Mouse (Mus musculus): ENCODE results near the gene Myo10. TPM values are rescaled to one million over a fixed set of nuclear protein-coding genes. Genes with fewer than 3 reads are reported as not detected.

The Myo10 gene
- polyA plus RNA-seq, 1 experiment, result 0.45 TPM

DNA sequence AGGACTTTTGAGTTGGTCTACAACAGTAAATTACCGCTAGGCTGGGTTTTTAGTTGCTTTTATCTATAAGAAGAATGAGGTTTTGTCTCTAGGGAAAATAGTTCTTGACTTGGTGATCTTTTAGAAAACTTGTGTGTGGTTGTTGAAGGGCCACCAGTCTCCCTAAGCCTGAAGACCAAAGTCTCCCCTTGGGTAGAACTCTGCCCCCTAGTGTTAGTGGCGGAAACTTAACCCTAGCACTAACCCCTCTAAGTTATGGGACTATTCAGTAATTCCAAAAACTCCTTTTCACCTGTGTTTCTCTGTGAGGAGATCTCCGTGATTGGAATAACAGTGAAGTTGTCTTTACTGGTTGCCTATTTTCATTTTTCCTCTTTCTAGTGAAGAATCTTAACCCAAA, 1.9 kb downstream of the Myo10 start:
- TF ChIP-seq GATA1 (IDR thresholded peaks at IDR 0.05; ENCODE audit: low read length), result no peak
- TF ChIP-seq TAL1 (IDR thresholded peaks at IDR 0.05; ENCODE audit: low read length), result no peak
- Histone ChIP-seq H3K27me3 (ENCODE audit: control insufficient read depth) (peaks cover 40% of the 10 kb centered on the region), H3K4me3 (replicated peaks) (no peak overlapping the region), H3K4me1 (ENCODE audit: control insufficient read depth) (peaks cover 15% of the 10 kb centered on the region), H3K9me3 (ENCODE audit: control insufficient read depth, low read length) (peaks cover 7% of the 10 kb centered on the region), H3K36me3 (ENCODE audit: control insufficient read depth) (no peaks in the 10 kb centered on the region)

- peaks cover 39% of the 10 kb centered on the region for H3K27me3 ChIP-seq (ENCODE audit: control insufficient read depth)
Observed at GRCm38 (mm10) chr15:25625471-25625870, 3.1 kb downstream of the Myo10 start.

GRCm38 (mm10) chr15:25627012-25627411, 4.7 kb downstream of the Myo10 start:
- H3K4me1 ChIP-seq (ENCODE audit: control insufficient read depth), result peaks cover 12% of the 10 kb centered on the region
- H3K9me3 ChIP-seq (ENCODE audit: control insufficient read depth, low read length), result peaks cover 7% of the 10 kb centered on the region
- H3K4me3 ChIP-seq (replicated peaks), result no peak overlapping the region
- peaks cover 25% of the 10 kb centered on the region for H3K27me3 ChIP-seq (ENCODE audit: control insufficient read depth)
- TF ChIP-seq GATA1 (IDR thresholded peaks at IDR 0.05; ENCODE audit: low read length) (no peak), TAL1 (IDR thresholded peaks at IDR 0.05; ENCODE audit: low read length) (no peak)
- no peaks in the 10 kb centered on the region for H3K36me3 ChIP-seq (ENCODE audit: control insufficient read depth)

More at GRCm38 (mm10) chr15:25625471-25625870, 3.1 kb downstream of the Myo10 start:
- H3K9me3 ChIP-seq (ENCODE audit: control insufficient read depth, low read length), result peaks cover 7% of the 10 kb centered on the region
- peaks cover 15% of the 10 kb centered on the region for H3K4me1 ChIP-seq (ENCODE audit: control insufficient read depth)
- no peaks in the 10 kb centered on the region for H3K36me3 ChIP-seq (ENCODE audit: control insufficient read depth)
- TF ChIP-seq GATA1 (IDR thresholded peaks at IDR 0.05; ENCODE audit: low read length), result no peak
- TF ChIP-seq TAL1 (IDR thresholded peaks at IDR 0.05; ENCODE audit: low read length), result no peak
- H3K4me3 ChIP-seq (replicated peaks), result no peak overlapping the region

GRCm38 (mm10) chr15:25628251-25628650, 5.9 kb downstream of the Myo10 start:
- H3K4me1 ChIP-seq (ENCODE audit: control insufficient read depth), result peaks cover under 1% of the 10 kb centered on the region; the same call in 1 of the 2 replicates
- no peak overlapping the region for H3K4me3 ChIP-seq (replicated peaks)
- peaks cover 12% of the 10 kb centered on the region for H3K27me3 ChIP-seq (ENCODE audit: control insufficient read depth)
- no peaks in the 10 kb centered on the region for H3K36me3 ChIP-seq (ENCODE audit: control insufficient read depth)
- H3K9me3 ChIP-seq (ENCODE audit: control insufficient read depth, low read length), result no peaks in the 10 kb centered on the region
- TF ChIP-seq TAL1 (IDR thresholded peaks at IDR 0.05; ENCODE audit: low read length) (no peak), GATA1 (IDR thresholded peaks at IDR 0.05; ENCODE audit: low read length) (no peak)

GRCm38 (mm10) chr15:25630716-25631115, 8.4 kb downstream of the Myo10 start:
- no peak for TF ChIP-seq GATA1 (IDR thresholded peaks at IDR 0.05; ENCODE audit: low read length)
- TF ChIP-seq TAL1 (IDR thresholded peaks at IDR 0.05; ENCODE audit: low read length), result no peak
- Histone ChIP-seq H3K4me1 (ENCODE audit: control insufficient read depth) (no peaks in the 10 kb centered on the region), H3K27me3 (ENCODE audit: control insufficient read depth) (no peaks in the 10 kb centered on the region), H3K36me3 (ENCODE audit: control insufficient read depth) (no peaks in the 10 kb centered on the region), H3K4me3 (replicated peaks) (no peak overlapping the region), H3K9me3 (ENCODE audit: control insufficient read depth, low read length) (no peaks in the 10 kb centered on the region)

DNA sequence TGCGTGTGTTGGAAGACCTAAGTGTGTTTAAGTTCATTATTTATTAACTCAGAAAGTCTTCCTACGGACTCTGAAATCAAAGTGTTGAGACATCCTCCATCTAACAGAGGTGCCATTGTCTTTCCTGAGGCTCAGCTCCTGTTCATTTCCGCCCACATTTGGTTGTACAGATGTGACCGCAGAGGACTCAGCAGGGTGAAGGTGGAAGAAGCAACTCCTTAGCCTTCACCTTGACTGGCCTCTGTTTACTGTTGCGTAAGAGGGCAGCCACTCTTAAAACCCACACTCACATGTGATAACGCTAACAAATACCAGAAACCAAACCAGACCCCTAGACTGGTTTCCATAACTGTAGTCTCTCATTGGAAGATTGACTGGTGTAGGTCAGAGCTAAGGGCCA, 9.0 kb downstream of the Myo10 start:
- H3K36me3 ChIP-seq (ENCODE audit: control insufficient read depth), result no peaks in the 10 kb centered on the region
- no peak for TF ChIP-seq TAL1 (IDR thresholded peaks at IDR 0.05; ENCODE audit: low read length)
- no peak for TF ChIP-seq GATA1 (IDR thresholded peaks at IDR 0.05; ENCODE audit: low read length)

GRCm38 (mm10) chr15:25632902-25633301, 10.6 kb downstream of the Myo10 start:
- no peaks in the 10 kb centered on the region for H3K36me3 ChIP-seq (ENCODE audit: control insufficient read depth)

More for the DNA sequence above, 9.0 kb downstream of the Myo10 start:
- Histone ChIP-seq H3K9me3 (ENCODE audit: control insufficient read depth, low read length) (no peaks in the 10 kb centered on the region), H3K4me3 (replicated peaks) (no peak overlapping the region), H3K4me1 (ENCODE audit: control insufficient read depth) (no peaks in the 10 kb centered on the region), H3K27me3 (ENCODE audit: control insufficient read depth) (no peaks in the 10 kb centered on the region)

DNA sequence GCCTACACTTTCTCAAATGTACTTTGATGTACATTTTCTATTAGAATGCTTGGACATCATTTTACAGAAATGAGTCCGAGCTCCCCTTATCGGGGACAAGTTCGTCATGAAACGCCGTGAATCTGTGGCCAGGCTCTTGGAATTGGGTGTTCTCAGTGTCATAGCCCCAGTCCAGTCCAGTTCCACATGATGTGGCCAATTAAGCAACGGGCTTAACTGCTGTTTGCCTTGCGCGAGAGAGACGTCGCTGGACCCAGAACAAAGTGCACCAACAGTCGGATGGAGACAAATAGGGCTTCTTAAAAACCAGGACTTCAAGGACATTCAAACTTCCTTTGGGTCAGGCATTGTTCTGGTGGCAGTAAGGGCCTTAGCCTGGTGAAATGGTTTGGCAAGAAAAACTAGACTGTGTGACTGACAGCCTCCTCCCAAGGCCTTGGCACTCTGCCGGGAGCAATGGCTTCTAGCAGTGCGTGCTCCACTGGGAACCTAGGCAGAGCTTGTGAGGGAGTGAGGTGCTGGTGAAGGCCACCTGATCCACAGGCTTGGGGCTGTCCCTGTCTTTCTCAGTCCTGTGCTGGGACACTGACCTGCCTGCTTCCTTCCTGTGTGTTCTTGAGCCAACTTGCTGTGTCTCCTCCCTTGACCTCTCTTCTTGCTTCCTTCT, 11.5 kb downstream of the Myo10 start:
- Histone ChIP-seq H3K4me1 (ENCODE audit: control insufficient read depth) (no peaks in the 10 kb centered on the region), H3K27me3 (ENCODE audit: control insufficient read depth) (no peaks in the 10 kb centered on the region), H3K36me3 (ENCODE audit: control insufficient read depth) (no peaks in the 10 kb centered on the region), H3K9me3 (ENCODE audit: control insufficient read depth, low read length) (no peaks in the 10 kb centered on the region), H3K4me3 (replicated peaks) (no peak overlapping the region)
- TF ChIP-seq GATA1 (IDR thresholded peaks at IDR 0.05; ENCODE audit: low read length) (no peak), TAL1 (IDR thresholded peaks at IDR 0.05; ENCODE audit: low read length) (no peak)

More at GRCm38 (mm10) chr15:25632902-25633301, 10.6 kb downstream of the Myo10 start:
- Histone ChIP-seq H3K9me3 (ENCODE audit: control insufficient read depth, low read length) (no peaks in the 10 kb centered on the region), H3K4me3 (replicated peaks) (no peak overlapping the region), H3K27me3 (ENCODE audit: control insufficient read depth) (no peaks in the 10 kb centered on the region), H3K4me1 (ENCODE audit: control insufficient read depth) (no peaks in the 10 kb centered on the region)
- TF ChIP-seq TAL1 (IDR thresholded peaks at IDR 0.05; ENCODE audit: low read length), result no peak
- TF ChIP-seq GATA1 (IDR thresholded peaks at IDR 0.05; ENCODE audit: low read length), result no peak

DNA sequence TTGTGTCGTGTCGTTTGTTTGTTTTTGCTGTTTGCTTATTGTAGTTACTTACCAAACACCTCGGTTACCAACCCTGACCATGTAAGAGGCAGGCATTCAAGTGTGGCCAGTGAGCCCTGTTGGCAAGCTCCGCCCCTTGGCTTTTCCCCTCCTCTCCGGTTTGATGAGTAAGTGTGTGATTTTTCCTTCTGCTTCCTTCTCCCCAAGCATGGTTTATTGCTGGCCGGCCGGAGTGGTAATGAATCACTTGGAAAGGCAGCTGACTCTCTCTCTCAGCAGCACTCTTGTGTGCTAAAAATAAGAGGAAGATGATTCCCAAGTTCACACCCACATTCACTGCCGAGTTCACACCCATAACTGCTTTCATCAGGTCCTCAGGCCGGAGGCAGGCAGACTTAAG, 15.4 kb downstream of the Myo10 start:
- Histone ChIP-seq H3K36me3 (ENCODE audit: control insufficient read depth) (no peaks in the 10 kb centered on the region), H3K9me3 (ENCODE audit: control insufficient read depth, low read length) (no peaks in the 10 kb centered on the region), H3K27me3 (ENCODE audit: control insufficient read depth) (no peaks in the 10 kb centered on the region), H3K4me3 (replicated peaks) (no peak overlapping the region), H3K4me1 (ENCODE audit: control insufficient read depth) (no peaks in the 10 kb centered on the region)
- TF ChIP-seq GATA1 (IDR thresholded peaks at IDR 0.05; ENCODE audit: low read length) (no peak), TAL1 (IDR thresholded peaks at IDR 0.05; ENCODE audit: low read length) (no peak)
